Mouse (Mus musculus) forebrain, embryonic 15.5 days (tissue): ENCODE measurements around the gene Ifitm7. TPM values are rescaled to one million over a fixed set of nuclear protein-coding genes. Genes with fewer than 3 reads are reported as not detected.

Source experiments
- polyA plus RNA-seq: library from polyadenylated mRNA; unstranded; fragments of >200 nt; fragmentation: Nextera tagmentation; extraction: Ambion mirVana; gene quantifications from 2 replicates; pipeline ENCODE4 v1.2.1, GENCODE M21; 2015

Gene Ifitm7
- polyA plus RNA-seq, 1 experiment from 2014 or later: 0.80 TPM

Other genes starting within 250 kb of the Ifitm7 start
- 108 and 110 TPM in 2 replicates for gene Rrn3, start 206.2 kb downstream of the Ifitm7 start, polyA plus RNA-seq
- gene Ntan1, start 168.0 kb downstream of the Ifitm7 start, polyA plus RNA-seq: 217 and 234 TPM in 2 replicates
- gene Pdxdc1, start 83.8 kb downstream of the Ifitm7 start, polyA plus RNA-seq: 62.5 and 67.0 TPM in 2 replicates
- gene Mpv17l, start 83.7 kb downstream of the Ifitm7 start, polyA plus RNA-seq: 13.6 and 16.5 TPM in 2 replicates
- gene 2900011O08Rik, start 284 bp downstream of the Ifitm7 start, polyA plus RNA-seq: 126 and 130 TPM in 2 replicates
- 60.7 and 69.1 TPM in 2 replicates for gene Nde1, start 176.4 kb upstream of the Ifitm7 start, polyA plus RNA-seq
- 17.0 and 18.9 TPM in 2 replicates for gene Marf1, start 176.5 kb upstream of the Ifitm7 start, polyA plus RNA-seq